ENCODE assay signal across 19 mouse cellular contexts in genomic region chr10:17221495-17221894, GRCm38 (mm10).
A peak's percentile ranks its signal among the peaks of the same experiment; 100 is the strongest.
DNase-seq lines count a peak whose midpoint lies in the region; ATAC-seq lines count a peak whose summit lies in the region.
"Had no signal": no experiment of that assay in that cellular context is flagged by ENCODE, and none has a peak within 500 bp of the region (broad histone marks: within the 10 kb centered on the region; RNA-seq: fewer than 3 reads in every experiment).

No protein-coding gene starts in this region.

- peak; percentile 76 for ATAC-seq in megakaryocyte progenitor cell, adult 5-6 weeks (replicated peaks; ENCODE audit: poor library complexity)
- ATAC-seq: CD4-positive, CD25-positive, alpha-beta regulatory T cell, adult 4 months; forebrain, postnatal 0 days; Patski had no signal

- peak; percentile 43 for DNase-seq in adrenal gland, adult 2 months
- DNase-seq in adrenal gland, postnatal 10 days: no peak
- peak; percentile 87 for DNase-seq in 416B (ENCODE audit: low read depth)
- peak; percentile 17 for DNase-seq in c-Kit-positive CD71-negative TER-119-negative erythroid progenitor cells, embryonic 14.5 days (ENCODE audit: low read depth)
- DNase-seq in lung, postnatal 4 days: no peak
- DNase-seq in kidney, postnatal 4 days: no peak
- DNase-seq: cerebellum, adult 8-10 months; forebrain, postnatal 0 days; gastrocnemius, postnatal 25 days; heart, adult 2 months; heart, postnatal 14 days; kidney, adult 18-20 months; midbrain, embryonic 14.5 days; retina, postnatal 1 day; right cerebral cortex, postnatal 25 days; spleen, adult 18-20 months had no signal

Comparison
In these comparisons a context has a peak if more than half of its experiments do, and no peak if none do; other contexts are left out.
1. DNase-seq: peak in adrenal gland, adult 2 months (single experiment), 416B (single experiment) and c-Kit-positive CD71-negative TER-119-negative erythroid progenitor cells, embryonic 14.5 days (single experiment); none in adrenal gland, postnatal 10 days (single experiment), lung, postnatal 4 days (0 of 2) and kidney, postnatal 4 days (0 of 2).